Mouse (Mus musculus) WW6 (cell line): ENCODE measurements around the gene Nphp4.

Source experiments
- DNase-seq: peaks from one replicate; pipeline ENCODE4 v3.0.0-alpha.2; 2013; ENCODE audit warnings: low read depth, low spot score

Nphp4 gene

DNA sequence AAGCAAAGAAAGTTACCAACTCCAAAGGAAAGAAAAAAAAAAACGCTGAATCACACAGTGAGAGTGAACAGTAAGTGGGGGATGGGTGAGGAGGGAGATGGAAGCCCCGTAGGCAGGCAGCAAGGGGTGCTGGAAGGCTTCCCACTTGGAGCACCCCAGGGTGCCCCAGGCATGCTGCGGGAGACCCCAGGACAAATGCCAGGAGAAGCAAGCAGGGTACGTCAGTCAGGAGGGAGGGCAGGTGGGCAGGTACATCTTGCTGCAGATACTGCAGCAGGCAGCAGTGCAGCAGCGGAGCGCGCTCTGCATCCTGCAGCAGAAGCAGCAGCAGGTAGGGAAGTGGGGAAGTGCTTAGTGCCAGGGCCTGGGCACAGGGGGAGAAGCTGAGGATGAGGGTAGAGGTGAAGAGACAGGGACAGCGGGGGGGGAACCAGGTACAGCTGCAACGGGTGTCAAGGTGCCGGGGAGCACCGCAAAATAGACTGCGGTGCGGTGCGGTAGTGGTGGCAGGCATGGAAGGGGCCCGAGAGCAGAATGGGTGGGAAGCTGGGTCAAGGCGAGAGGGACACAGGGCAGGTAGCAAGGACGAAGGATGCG, at the start of gene Nphp4:
Nphp4 (plus strand) TSS at position 280 of the 597 bp plus-strand sequence.
- DNase-seq = no peak

DNA sequence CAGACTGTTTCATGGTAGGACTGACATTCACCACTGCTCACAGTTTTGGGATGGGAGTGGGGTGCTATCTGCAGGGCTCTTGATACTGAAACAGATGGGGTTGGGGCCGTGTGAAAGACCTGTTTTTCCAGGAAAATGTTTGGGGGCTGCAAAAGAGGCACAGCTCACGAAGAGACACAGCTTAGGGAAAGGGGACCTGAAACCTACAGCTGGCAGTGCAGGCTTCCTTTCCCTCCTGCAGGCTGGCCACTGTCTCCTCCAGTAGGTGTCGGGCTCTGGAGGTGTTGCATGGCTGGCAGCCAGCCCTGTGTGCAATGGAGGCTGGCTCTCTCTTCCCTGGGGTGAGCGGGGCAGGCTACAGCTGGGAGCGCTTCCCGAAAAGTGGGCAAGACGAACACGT, 48.2 kb upstream of the Nphp4 start:
- no peak for DNase-seq

DNA sequence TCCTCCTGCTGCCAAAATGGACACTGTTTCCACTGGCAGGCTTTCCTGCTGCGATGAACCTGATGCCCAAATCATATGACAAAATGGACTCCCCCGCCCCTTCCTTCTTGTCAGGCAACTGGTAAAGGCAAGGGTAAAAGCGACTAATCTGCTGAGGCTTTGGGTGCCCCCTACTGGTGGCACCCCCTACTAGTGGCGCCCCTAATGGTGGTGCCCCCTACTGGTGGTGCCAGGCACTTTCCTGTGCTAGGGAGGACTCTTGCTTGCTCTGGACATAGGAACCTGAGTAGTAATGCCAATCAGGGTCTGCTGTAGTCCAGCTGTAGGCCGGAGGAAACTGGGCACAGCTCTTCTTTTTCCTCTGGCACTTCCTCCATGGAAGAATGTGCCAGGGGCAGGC, 44.2 kb upstream of the Nphp4 start:
- DNase-seq = no peak

DNA sequence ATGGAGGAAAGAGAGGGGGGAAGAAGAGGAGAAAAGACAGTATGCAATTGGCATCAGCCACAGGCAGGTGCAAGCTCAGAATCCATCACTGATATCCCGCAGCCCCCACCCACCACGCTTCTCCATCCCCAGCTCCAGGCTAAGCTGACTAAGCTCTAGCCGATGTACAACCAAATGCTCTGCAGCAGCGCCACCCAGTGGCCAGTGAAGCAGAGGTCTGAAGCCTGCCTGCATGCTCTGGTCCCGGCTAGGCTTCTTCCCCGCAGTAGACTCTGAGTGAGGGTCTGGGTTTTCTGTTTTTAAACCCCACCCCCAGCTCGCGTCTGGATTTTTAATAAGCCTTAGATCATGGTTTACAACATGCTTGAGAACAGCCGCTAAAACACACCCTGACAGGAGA, 41.7 kb upstream of the Nphp4 start:
- peak; percentile 70 for DNase-seq

DNA sequence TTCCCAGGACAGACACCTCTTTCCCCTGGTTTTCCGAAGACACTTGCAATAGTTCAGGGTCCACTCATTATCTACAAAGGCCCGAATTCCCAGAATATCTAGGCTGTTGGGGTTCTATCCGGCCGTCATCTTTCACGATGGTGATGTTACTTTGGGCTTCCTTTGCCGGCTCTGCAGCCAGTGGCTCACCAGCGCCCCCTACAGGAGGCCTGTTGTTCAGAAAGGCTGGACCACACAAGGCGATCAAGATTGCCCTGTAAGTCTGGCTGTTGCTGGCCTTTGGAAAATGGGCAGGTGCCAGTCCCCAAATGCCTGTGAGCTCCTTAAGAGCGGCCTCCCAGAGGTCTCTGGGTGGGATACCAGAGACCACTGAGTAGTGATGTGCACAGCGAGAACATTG, 41.3 kb upstream of the Nphp4 start:
- no peak for DNase-seq

DNA sequence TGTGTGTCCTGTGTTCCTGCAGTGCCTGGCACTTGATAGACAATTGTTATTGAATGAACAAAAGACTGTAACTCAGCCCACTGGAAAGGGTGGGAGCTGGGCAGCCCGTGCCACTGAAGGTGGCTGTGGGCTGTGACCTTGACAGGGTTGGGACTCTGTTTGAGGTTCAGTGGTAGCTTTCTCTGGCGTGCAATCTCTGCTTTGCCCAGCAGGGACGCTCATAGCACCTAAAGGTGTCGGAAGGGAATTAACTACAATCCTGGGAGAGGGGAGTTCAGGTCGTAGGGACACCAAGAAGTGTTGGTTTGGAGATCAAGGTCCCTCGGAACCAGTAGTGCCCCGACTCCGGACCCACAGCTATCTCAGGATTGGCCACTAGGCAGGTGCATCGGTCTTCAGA, 35.6 kb upstream of the Nphp4 start:
- DNase-seq = no peak

DNA sequence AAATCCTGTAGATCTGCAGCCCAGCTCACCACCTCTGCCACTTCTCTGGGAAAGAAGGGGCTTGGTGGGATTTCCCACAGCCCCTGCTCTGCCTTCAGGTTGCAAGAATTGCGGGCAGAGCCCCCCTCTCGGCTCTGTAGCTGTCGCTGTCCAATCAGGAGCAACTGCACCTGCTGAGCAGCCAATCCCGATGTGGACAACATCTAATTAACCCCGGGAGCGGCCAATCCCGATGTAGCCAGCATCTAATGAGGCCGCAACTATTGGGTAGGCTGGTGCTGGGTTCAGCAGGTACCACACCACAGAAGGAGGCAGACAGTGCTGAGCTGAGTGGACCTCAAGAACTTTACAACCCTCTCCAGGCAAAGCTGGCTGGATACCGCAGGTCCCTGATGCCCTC, 35.0 kb upstream of the Nphp4 start:
- no peak for DNase-seq

DNA sequence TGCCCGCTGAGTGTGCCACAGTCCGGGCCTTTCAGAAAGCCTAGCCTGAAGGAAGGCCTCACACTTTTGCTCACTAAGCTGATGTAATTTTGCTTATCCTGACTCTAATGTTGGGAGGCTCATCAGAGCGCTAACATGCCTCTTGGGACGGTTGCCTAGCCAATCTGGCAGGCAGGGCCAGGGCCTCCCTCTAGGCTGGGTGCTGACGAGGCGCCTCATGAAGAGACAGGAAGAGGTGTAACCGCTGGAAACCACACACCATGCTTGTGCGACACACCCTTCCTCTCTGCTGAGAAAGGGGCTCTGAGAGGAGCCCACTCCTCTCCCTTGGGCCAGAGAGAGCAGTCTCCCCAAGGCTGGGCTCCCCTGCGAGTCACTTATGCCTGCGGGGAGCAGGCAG, 30.3 kb upstream of the Nphp4 start:
- DNase-seq = no peak

DNA sequence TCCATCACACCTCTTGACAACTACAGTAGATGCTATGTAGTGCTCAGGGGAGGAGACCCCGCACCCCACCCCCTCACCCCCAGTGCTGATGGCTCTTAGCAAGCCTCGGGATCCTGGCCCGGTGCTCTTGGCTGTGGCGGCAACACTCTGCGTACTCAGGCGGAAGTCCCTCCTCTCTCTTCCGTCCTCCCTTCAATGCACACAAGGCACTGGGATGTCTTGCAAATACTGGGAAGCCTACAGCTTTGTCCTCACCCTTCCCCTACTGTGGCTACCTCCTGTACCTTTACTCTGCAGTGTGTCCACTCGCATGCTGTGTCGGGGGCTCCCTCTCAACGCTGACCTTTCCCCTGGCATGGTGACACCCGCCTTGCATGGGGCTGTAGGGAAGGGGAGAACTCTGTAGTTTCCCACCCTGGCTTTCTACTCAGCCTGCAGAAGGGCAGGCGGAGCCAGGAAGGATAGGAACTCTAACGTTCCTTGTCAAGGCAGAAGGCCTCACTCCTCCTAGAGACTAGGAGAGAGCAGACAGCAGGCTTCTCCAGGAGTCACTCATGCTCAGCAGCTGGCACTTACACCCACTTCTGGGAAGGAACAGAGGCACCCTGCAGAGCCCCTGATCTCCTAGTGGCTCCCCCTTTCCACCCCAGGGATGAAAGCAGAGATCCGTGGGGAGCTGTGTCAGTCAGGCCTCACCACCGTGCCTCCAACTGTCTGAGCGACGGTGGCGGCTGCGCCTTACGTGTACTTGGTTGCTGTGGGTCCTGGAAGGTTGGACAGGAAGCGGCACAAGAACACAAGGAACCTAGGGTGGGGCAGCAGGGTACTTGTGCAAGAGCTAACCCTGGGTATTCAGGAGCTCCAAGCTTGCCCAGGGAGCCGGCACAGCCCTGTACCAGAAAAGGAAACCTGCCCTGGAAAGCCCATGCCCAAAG, 28.5 kb upstream of the Nphp4 start:
- DNase-seq = no peak

DNA sequence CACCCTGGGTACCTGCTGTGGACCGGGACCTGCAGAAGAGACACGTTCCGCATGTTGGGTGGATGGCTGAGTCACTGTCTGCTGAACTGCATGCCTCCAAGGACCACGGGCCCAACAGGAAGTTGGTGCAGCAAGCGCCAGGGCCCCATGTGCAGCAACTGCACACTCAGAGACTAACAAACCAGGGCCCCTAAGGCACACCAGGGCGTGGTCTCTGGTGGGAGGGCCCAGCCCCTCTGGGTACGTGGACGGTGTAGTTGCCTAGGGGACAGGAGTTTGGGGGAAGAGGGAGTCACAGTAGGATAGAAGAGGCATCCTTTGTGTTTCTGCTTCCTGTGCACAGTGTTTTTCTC, 27.9 kb upstream of the Nphp4 start:
- no peak for DNase-seq

DNA sequence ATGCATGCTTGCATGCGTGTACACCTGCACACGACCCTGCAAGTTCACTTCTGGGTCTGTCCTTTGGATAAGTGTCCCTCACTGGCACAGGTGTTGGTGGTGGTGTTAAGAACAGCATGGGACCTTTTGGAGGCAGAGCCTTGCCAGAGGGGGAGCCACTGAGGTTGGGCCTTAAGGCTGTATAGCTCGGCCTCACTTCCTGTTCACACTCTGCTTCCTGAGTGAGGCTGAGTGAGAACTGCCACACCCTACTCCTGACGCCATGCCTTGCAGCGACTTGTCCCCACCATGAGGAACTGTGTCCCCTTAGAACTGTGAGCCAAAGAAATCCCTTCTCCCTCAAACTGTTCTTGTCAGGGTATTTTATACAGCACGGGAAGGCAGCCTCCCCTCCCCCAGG, 25.1 kb upstream of the Nphp4 start:
- DNase-seq = no peak

DNA sequence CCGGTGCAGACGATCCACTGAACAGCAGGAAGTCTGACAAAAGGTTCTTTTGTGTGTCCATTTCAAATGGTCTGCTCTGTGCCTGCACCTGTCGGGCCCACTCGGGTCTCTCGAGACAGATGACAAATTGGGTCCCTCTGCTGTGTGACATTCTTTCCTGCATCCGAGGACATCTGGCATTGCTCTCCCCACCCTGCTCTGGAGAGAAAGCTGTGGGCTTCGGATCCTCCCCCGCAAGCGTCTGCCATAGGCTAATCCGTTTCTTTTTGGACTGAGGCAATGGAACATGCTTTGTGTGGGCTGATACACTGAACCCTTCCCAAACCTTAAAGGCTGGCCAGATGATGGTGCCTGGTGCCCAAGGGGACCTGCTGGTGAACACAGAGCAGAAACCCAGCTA, 23.4 kb upstream of the Nphp4 start:
- DNase-seq = no peak

DNA sequence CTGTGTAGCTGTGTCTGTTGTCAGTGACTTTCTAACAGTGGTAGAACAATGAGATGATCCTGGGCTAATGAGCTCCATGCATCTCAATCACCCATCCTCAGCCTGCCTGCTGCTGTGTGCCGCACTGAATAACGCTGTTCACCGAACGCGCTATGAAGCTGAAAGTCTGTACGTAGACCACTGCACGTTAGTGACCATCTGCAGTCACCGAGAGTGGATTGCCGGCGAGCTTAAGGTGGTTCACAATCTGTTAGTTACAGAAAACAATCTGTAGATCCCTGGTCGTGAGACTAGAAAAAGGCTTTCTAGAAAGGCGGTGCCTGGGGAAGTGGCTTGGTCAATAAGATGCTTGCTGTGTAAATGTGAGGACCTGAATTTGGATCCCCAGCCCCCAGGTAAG, 22.4 kb upstream of the Nphp4 start:
- DNase-seq = no peak

DNA sequence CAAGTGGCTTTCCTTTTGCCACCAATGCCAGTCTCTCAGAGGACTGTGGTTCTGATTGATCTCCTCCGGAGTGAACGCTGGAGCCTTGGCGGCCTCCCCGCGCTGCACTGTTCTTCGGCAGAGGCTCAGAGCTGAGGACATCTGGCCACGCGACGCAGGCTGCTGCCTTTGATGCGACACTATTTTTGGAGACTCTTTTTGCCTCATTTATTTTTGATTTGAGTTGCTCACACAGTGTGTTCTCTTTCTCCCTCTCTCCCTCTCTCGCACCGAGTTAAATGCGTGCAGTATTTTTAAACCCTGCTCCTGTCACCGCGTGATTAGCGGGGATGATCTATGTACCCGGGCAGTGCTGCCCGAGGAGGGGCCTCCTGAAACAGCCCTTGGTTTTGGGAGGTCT, 19.9 kb upstream of the Nphp4 start:
- DNase-seq = no peak

DNA sequence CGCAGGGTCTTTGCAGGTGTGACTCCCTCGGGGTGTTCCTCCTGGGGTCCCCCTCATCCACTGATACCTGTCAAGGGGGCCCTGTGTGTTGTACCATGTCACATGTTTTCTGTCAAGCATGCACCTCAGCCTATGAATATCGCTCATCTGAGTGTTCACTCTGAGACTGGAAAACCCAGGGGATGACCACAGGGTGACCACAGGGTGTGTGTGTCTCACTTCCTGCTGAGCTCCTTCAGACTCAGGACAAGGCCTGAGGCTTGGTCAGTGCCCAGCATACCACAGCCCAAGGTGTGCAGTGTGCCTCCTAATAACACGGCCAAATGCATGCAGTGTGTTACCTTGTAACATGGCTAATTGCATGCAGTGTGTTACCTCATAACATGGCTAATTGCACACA, 18.8 kb upstream of the Nphp4 start:
- no peak for DNase-seq

DNA sequence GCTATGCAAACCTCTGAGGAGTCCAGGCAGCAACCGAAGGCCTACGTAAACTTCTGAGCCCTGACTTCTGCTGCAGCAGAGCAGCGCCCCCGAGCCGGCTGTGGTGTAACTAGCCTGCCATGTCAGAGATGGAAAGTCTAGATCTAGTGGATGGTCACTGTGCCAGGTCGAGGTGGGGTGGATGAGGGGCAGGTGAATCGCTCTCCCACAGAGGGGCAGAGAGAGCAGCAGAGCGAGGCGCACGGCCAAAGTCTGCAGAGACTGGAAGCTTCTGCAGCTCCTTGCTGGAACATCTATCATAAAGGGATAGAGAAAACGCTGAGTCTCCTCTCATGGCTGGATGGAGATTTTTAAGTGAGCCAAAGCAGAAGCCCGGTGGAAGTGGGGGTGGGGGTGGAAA, 14.0 kb upstream of the Nphp4 start:
- no peak for DNase-seq

DNA sequence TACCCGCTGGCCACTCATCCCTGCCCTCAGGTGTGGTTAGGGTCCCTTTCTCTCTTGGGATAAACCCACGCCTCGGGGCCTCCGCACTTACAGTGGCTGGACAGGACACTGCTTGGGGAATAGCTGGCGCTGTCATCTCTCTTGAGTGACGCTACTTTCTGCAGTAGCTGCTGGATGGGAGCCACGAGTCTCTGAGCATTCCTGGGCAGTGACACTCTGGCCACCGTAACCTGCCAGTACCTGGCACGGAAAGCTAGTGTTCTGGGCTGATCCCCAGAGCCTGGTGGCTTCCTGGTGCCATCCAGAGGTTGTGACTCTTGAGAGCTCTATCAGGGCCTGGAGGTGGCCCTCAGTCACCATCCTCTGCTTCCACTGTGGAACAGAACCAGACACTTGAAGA, 13.4 kb upstream of the Nphp4 start:
- DNase-seq = no peak

DNA sequence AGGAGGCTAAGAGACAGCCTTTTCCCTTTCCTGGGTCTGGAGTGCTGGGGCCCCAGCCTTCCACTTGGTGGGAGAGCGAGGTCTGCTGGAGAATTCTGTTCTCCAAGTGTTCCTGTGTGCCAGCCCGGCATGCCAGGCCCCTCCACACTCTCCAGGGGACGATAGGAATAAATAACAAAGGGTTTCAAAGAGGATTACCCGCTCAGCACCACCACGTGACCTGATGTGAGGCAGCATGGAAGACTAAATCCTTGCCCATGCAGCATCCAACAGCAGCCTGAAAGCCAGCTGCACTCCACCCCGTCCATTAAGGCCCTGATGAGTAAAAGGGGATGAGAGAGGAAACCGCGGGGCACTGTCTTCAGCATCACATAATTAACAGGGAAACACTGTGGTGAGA, 11.4 kb upstream of the Nphp4 start:
- DNase-seq = no peak

DNA sequence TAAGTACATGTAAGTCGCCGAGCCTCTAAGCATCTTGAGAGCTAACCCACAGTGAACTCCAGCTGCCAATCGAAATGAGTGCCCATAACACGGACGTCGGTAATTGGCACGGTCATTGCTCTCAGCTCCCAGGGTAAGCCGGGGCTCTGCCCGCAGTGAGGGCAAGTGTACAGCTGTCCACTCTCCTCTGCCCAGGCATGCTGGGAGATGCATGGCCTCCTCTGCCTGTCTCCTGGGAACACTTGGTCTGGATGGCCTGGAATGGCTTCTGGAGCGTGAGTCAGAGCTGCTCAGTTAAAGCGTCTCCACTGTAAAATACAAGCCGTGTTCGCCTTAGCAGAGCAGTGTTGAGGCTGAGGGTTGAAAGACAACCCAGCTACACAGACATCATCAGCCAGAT, 9.9 kb upstream of the Nphp4 start:
- no peak for DNase-seq

DNA sequence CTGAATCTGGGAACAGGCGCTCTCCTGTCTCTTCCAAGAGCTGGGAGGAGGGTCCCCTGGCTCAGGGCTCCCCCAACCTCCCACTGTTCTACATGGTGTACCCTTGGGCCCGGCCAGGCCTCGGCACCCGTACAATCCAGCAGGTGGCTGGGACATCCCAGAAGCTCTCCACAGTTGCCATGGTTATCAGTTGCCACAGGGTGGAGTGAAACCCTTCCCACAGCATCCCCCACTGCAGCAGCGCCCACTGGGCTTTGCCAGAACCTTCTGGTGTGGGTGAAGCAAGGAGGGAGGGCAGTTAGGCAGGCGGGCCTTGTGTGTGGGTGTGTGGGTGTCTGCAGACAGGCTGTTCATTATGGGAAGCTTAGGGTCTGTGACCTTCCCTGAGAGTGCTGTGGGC, 8.6 kb upstream of the Nphp4 start:
- DNase-seq = no peak

DNA sequence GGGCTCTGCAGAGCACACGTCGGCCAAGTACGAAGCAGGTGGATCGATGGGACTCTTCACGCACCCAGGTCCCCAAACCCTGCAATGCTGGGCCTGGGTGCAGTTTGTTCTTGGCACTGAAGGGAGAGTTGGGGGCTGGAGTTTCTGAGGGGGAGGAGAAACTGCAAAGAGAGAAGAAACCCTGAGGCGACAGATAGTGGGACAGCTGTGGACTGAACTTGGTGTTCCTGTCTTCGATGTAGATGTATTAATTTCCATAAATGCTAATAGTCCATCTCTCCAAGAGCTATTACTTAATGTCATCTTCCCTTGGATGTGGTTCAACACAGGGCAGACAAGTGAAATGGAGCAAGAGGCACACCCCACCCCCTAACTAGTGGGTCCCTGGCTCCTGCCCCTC, 565 bp upstream of the Nphp4 start:
- no peak for DNase-seq

DNA sequence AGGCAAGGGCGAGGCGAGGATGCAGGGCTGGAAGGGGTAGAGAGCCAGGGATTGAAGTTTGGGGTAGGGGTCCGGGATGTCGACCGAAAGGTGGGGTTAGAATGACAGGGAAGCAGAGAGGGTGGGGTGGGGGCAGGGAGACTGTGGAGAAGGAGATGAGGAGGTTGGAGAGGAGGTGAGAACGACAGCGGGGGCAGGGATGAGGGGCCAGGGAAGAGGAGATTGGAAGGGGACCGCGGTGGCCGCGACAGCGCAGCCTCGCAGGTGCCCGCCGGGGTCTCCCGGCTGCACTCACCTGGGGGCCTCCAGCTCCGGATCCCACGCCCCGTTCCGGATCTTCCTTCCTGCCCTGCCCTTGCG, 580 bp downstream of the Nphp4 start:
- DNase-seq = no peak

DNA sequence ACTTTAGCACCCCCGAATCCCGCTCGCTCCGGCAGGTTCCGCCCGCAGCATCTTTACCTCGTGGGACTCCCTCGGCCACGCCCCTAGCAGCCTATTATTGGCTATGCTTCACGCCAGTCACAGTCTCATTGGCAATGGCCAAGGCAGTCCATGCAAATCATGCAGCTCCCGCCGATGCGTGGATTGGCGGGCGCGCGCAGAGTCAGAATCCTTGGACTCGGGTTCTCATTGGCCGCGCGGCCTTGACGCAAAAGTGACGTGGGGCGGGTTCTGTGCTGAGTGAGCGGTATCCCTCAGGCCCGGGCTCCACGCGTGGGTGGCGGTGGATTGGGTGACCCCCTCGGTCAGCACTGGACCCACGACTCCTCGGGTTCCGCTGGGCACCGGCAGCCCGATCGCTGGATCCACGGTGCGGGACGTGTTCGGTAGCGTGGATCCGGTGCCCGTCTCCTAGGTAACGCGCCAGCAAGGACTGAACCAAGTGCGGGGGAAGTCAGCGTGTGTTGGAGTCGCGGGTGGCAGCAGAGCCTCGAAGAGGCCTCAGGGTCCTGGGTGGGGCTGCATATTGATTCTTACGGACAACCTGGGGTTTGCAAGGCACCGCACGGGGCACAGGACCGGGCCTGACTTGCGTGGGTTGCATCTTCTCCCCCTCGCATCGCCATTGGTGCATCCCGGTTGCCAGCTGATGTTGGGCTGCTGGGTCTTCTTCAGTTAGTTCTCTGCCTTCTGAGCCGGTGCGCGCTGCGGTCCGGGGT, 1.1 kb downstream of the Nphp4 start, which contains the start of gene Kcnab2:
Kcnab2 (minus strand) TSS at position 406 of the 758 bp plus-strand sequence.
- DNase-seq = peak; percentile 89
